ENCODE assay signal across 9 mouse cellular contexts in genomic region chr2:128041066-128041750, GRCm38 (mm10).
DNase-seq lines count a peak whose midpoint lies in the region; ATAC-seq and TF ChIP-seq lines count a peak whose summit lies in the region.
"Had no signal": no experiment of that assay in that cellular context is flagged by ENCODE, and none has a peak within 500 bp of the region (broad histone marks: within the 10 kb centered on the region; RNA-seq: fewer than 3 reads in every experiment).

No protein-coding gene starts in this region.

- H3K27ac ChIP-seq in left cerebral cortex, adult 2 months, result no peak overlapping the region

- peak; percentile 24; the same call in 1 of the 2 replicates for ATAC-seq in megakaryocyte, adult 5-6 weeks (ENCODE audit: poor library complexity, severe bottlenecking)
- ATAC-seq in megakaryocyte-erythroid progenitor cell, adult 5-6 weeks (replicated peaks; ENCODE audit: low FRiP score, low TSS enrichment, poor library complexity, severe bottlenecking), result no peak

- intact Hi-C loops in left cerebral cortex, postnatal 10 days (cut with DNase I), result no loop called here
- intact Hi-C loops in left cerebral cortex, adult 2 months (cut with DNase I), result no loop called here

- TF ChIP-seq CTCF in left cerebral cortex, adult 2 months (IDR thresholded peaks at IDR 0.05), result no peak

- peak; percentile 14 to 76 for DNase-seq in adrenal gland, adult (ENCODE audit: inconsistent age in 2 of 2, low spot score in 1 of 2)
- DNase-seq in adrenal gland, postnatal 25 days, result no peak
- peak; percentile 18 to 61 for DNase-seq in left cerebral cortex, postnatal 10 days (ENCODE audit: extremely low spot score in 1 of 2, low spot score in 2 of 2)
- DNase-seq in left cerebral cortex, adult 2 months (ENCODE audit: extremely low spot score in 1 of 2, low spot score in 2 of 2), result no peak
- peak; percentile 52 for DNase-seq in adrenal gland, postnatal 14 days
- no peak for DNase-seq in retina, embryonic 14.5 days (ENCODE audit: low spot score)
- DNase-seq: gastrocnemius, postnatal 36 days had no signal

- H3K4me3 ChIP-seq in left cerebral cortex, adult 2 months, result no peak overlapping the region

Comparison
In these comparisons a context has a peak if more than half of its experiments do, and no peak if none do; other contexts are left out.
1. DNase-seq: peak in adrenal gland, adult (2 of 2), left cerebral cortex, postnatal 10 days (2 of 2) and adrenal gland, postnatal 14 days (single experiment); none in adrenal gland, postnatal 25 days (single experiment), left cerebral cortex, adult 2 months (0 of 2) and retina, embryonic 14.5 days (single experiment).